Mouse (Mus musculus): Measurements from ENCODE around the gene Lrrk1. TPM values are rescaled to one million over a fixed set of nuclear protein-coding genes. Genes with fewer than 3 reads are reported as not detected.

Lrrk1 gene
- 2.5 and 2.9 TPM in 2 replicates for polyA plus RNA-seq (2014; fragmentation: Nextera tagmentation; extraction: Ambion mirVana)

GRCm38 (mm10) chr7:66387813-66388521 lies at the start of gene Lrrk1:
TSS of gene Lrrk1 (minus strand) at chr7:66388350.
- no peaks in the 10 kb centered on the region for H3K36me3 ChIP-seq (ENCODE audit: control insufficient read depth, insufficient read depth, low read length)
- ATAC-seq (ENCODE audit: low FRiP score) (peak; percentile 90), DNase-seq (ENCODE audit: low spot score, missing footprints) (peak; percentile 95)
- peak within 1 kb of the TSS; percentile 54 for H3K9ac ChIP-seq (ENCODE audit: low read length)
- no peaks in the 10 kb centered on the region for H3K27me3 ChIP-seq (ENCODE audit: control insufficient read depth, insufficient read depth, low read length)
- peaks cover 4% of the 10 kb centered on the region; the same call in 1 of the 2 replicates for H3K4me1 ChIP-seq (ENCODE audit: control insufficient read depth, insufficient read depth, low read length)
- peak within 1 kb of the TSS; percentile 84 for H3K4me2 ChIP-seq
- no peaks in the 10 kb centered on the region for H3K9me3 ChIP-seq (ENCODE audit: control insufficient read depth, low read length)
- H3K4me3 ChIP-seq (ENCODE audit: low read depth, low read length) = peak within 1 kb of the TSS; percentile 44
- no peak within 1 kb of the TSS for H3K27ac ChIP-seq (ENCODE audit: low read depth, low read length)
- WGBS = under 1% methylated on average over 66 of the region's 70 CpGs

- peak; percentile 40; the same call in 1 of the 2 replicates for ATAC-seq (ENCODE audit: low FRiP score)
- Histone ChIP-seq H3K9me3 (ENCODE audit: control insufficient read depth, low read length) (no peaks in the 10 kb centered on the region), H3K36me3 (ENCODE audit: control insufficient read depth, insufficient read depth, low read length) (no peaks in the 10 kb centered on the region), H3K4me1 (ENCODE audit: control insufficient read depth, insufficient read depth, low read length) (no peaks in the 10 kb centered on the region), H3K4me3 (ENCODE audit: low read depth, low read length) (no peak overlapping the region), H3K4me2 (no peak overlapping the region), H3K27me3 (ENCODE audit: control insufficient read depth, insufficient read depth, low read length) (peaks cover 2% of the 10 kb centered on the region; the same call in 1 of the 2 replicates), H3K27ac (ENCODE audit: low read depth, low read length) (no peak overlapping the region), H3K9ac (ENCODE audit: low read length) (no peak overlapping the region)
- WGBS = 52% methylated on average over 10 of the region's 10 CpGs
- peak; percentile 92 for DNase-seq (ENCODE audit: low spot score, missing footprints)
These were observed 46.3 kb upstream of the Lrrk1 start for GRCm38 (mm10) chr7:66434453-66434935.

GRCm38 (mm10) chr7:66427437-66428161 lies 39.4 kb upstream of the Lrrk1 start, which contains the start of gene Aldh1a3:
TSS of gene Aldh1a3 (minus strand) at chr7:66427517.
- peaks cover 51% of the 10 kb centered on the region for H3K27me3 ChIP-seq (ENCODE audit: control insufficient read depth, insufficient read depth, low read length)
- H3K9me3 ChIP-seq (ENCODE audit: control insufficient read depth, low read length) = no peaks in the 10 kb centered on the region
- no peaks in the 10 kb centered on the region for H3K36me3 ChIP-seq (ENCODE audit: control insufficient read depth, insufficient read depth, low read length)
- ATAC-seq (ENCODE audit: low FRiP score) (peak; percentile 90), DNase-seq (ENCODE audit: low spot score, missing footprints) (peak; percentile 96)
- H3K4me3 ChIP-seq (ENCODE audit: low read depth, low read length) = peak within 1 kb of the TSS; percentile 46
- WGBS = under 1% methylated on average over 53 of the region's 56 CpGs
- H3K9ac ChIP-seq (ENCODE audit: low read length) = peak within 1 kb of the TSS; percentile 45; the same call in 1 of the 2 replicates
- peak within 1 kb of the TSS; percentile 81 for H3K4me2 ChIP-seq
- peaks cover 11% of the 10 kb centered on the region; the same call in 1 of the 2 replicates for H3K4me1 ChIP-seq (ENCODE audit: control insufficient read depth, insufficient read depth, low read length)
- H3K27ac ChIP-seq (ENCODE audit: low read depth, low read length) = no peak within 1 kb of the TSS

- H3K4me1 ChIP-seq (ENCODE audit: control insufficient read depth, insufficient read depth, low read length) = peaks cover 11% of the 10 kb centered on the region; the same call in 1 of the 2 replicates
- DNase-seq (ENCODE audit: low spot score, missing footprints) (no peak), ATAC-seq (ENCODE audit: low FRiP score) (peak; percentile 51)
- peak overlapping the region; percentile 45; the same call in 1 of the 2 replicates for H3K9ac ChIP-seq (ENCODE audit: low read length)
- H3K4me2 ChIP-seq = peak overlapping the region; percentile 81
- no peaks in the 10 kb centered on the region for H3K9me3 ChIP-seq (ENCODE audit: control insufficient read depth, low read length)
- H3K36me3 ChIP-seq (ENCODE audit: control insufficient read depth, insufficient read depth, low read length) = no peaks in the 10 kb centered on the region
- under 1% methylated on average over 23 of the region's 23 CpGs for WGBS
- H3K4me3 ChIP-seq (ENCODE audit: low read depth, low read length) = peak overlapping the region; percentile 46
- H3K27me3 ChIP-seq (ENCODE audit: control insufficient read depth, insufficient read depth, low read length) = peaks cover 51% of the 10 kb centered on the region
- no peak overlapping the region for H3K27ac ChIP-seq (ENCODE audit: low read depth, low read length)
These were observed 38.9 kb upstream of the Lrrk1 start for GRCm38 (mm10) chr7:66427053-66427436.

- Histone ChIP-seq H3K9ac (ENCODE audit: low read length) (no peak overlapping the region), H3K4me3 (ENCODE audit: low read depth, low read length) (no peak overlapping the region), H3K27me3 (ENCODE audit: control insufficient read depth, insufficient read depth, low read length) (peaks cover 27% of the 10 kb centered on the region), H3K9me3 (ENCODE audit: control insufficient read depth, low read length) (no peaks in the 10 kb centered on the region), H3K27ac (ENCODE audit: low read depth, low read length) (no peak overlapping the region), H3K4me1 (ENCODE audit: control insufficient read depth, insufficient read depth, low read length) (peaks cover under 1% of the 10 kb centered on the region; the same call in 1 of the 2 replicates), H3K4me2 (no peak overlapping the region), H3K36me3 (ENCODE audit: control insufficient read depth, insufficient read depth, low read length) (no peaks in the 10 kb centered on the region)
- WGBS = 85% methylated on average over 8 of the region's 8 CpGs
- ATAC-seq (ENCODE audit: low FRiP score) = no peak
- DNase-seq (ENCODE audit: low spot score, missing footprints) = no peak
These were observed 33.8 kb upstream of the Lrrk1 start for GRCm38 (mm10) chr7:66421903-66422302.

GRCm38 (mm10) chr7:66418981-66419380 lies 30.8 kb upstream of the Lrrk1 start:
- Histone ChIP-seq H3K27me3 (ENCODE audit: control insufficient read depth, insufficient read depth, low read length) (peaks cover under 1% of the 10 kb centered on the region; the same call in 1 of the 2 replicates), H3K9me3 (ENCODE audit: control insufficient read depth, low read length) (no peaks in the 10 kb centered on the region), H3K36me3 (ENCODE audit: control insufficient read depth, insufficient read depth, low read length) (no peaks in the 10 kb centered on the region), H3K4me3 (ENCODE audit: low read depth, low read length) (no peak overlapping the region), H3K4me2 (no peak overlapping the region), H3K27ac (ENCODE audit: low read depth, low read length) (no peak overlapping the region), H3K4me1 (ENCODE audit: control insufficient read depth, insufficient read depth, low read length) (no peaks in the 10 kb centered on the region), H3K9ac (ENCODE audit: low read length) (no peak overlapping the region)
- DNase-seq (ENCODE audit: low spot score, missing footprints) = peak; percentile 77
- no peak for ATAC-seq (ENCODE audit: low FRiP score)
- WGBS = 53% methylated on average over 12 of the region's 12 CpGs

- Histone ChIP-seq H3K4me2 (no peak overlapping the region), H3K4me1 (ENCODE audit: control insufficient read depth, insufficient read depth, low read length) (no peaks in the 10 kb centered on the region), H3K9me3 (ENCODE audit: control insufficient read depth, low read length) (no peaks in the 10 kb centered on the region), H3K36me3 (ENCODE audit: control insufficient read depth, insufficient read depth, low read length) (no peaks in the 10 kb centered on the region), H3K9ac (ENCODE audit: low read length) (no peak overlapping the region), H3K4me3 (ENCODE audit: low read depth, low read length) (no peak overlapping the region), H3K27ac (ENCODE audit: low read depth, low read length) (no peak overlapping the region), H3K27me3 (ENCODE audit: control insufficient read depth, insufficient read depth, low read length) (no peaks in the 10 kb centered on the region)
- 88% methylated on average over 4 of the region's 4 CpGs for WGBS
- ATAC-seq (ENCODE audit: low FRiP score) (no peak), DNase-seq (ENCODE audit: low spot score, missing footprints) (no peak)
These were observed 28.7 kb upstream of the Lrrk1 start for GRCm38 (mm10) chr7:66416829-66417228.

GRCm38 (mm10) chr7:66413093-66413492 lies 24.9 kb upstream of the Lrrk1 start:
- DNase-seq (ENCODE audit: low spot score, missing footprints) = peak; percentile 66
- WGBS = 84% methylated on average over 7 of the region's 7 CpGs
- Histone ChIP-seq H3K9me3 (ENCODE audit: control insufficient read depth, low read length) (no peaks in the 10 kb centered on the region), H3K27ac (ENCODE audit: low read depth, low read length) (no peak overlapping the region), H3K4me2 (no peak overlapping the region), H3K36me3 (ENCODE audit: control insufficient read depth, insufficient read depth, low read length) (no peaks in the 10 kb centered on the region), H3K9ac (ENCODE audit: low read length) (no peak overlapping the region), H3K27me3 (ENCODE audit: control insufficient read depth, insufficient read depth, low read length) (no peaks in the 10 kb centered on the region), H3K4me1 (ENCODE audit: control insufficient read depth, insufficient read depth, low read length) (no peaks in the 10 kb centered on the region), H3K4me3 (ENCODE audit: low read depth, low read length) (no peak overlapping the region)
- no peak for ATAC-seq (ENCODE audit: low FRiP score)

- no peaks in the 10 kb centered on the region for H3K9me3 ChIP-seq (ENCODE audit: control insufficient read depth, low read length)
- no peak overlapping the region for H3K9ac ChIP-seq (ENCODE audit: low read length)
- WGBS = 65% methylated on average over 6 of the region's 6 CpGs
- DNase-seq (ENCODE audit: low spot score, missing footprints) (peak; percentile 83), ATAC-seq (ENCODE audit: low FRiP score) (no peak)
- no peak overlapping the region for H3K4me3 ChIP-seq (ENCODE audit: low read depth, low read length)
- no peaks in the 10 kb centered on the region for H3K4me1 ChIP-seq (ENCODE audit: control insufficient read depth, insufficient read depth, low read length)
- no peak overlapping the region for H3K4me2 ChIP-seq
- no peak overlapping the region for H3K27ac ChIP-seq (ENCODE audit: low read depth, low read length)
- no peaks in the 10 kb centered on the region for H3K27me3 ChIP-seq (ENCODE audit: control insufficient read depth, insufficient read depth, low read length)
- H3K36me3 ChIP-seq (ENCODE audit: control insufficient read depth, insufficient read depth, low read length) = no peaks in the 10 kb centered on the region
These were observed 21.3 kb upstream of the Lrrk1 start for GRCm38 (mm10) chr7:66409433-66409832.

Data from midbrain, embryonic 11.5 days (tissue).